Mouse (Mus musculus) spleen, adult 2 months (tissue): Measurements from ENCODE around the gene Cbx5.

Source experiments
- CTCF ChIP-seq: fragments of 200-500 bp; IDR thresholded peaks from 2 replicates; pipeline ENCODE4 v1.5.1; 2011; ENCODE audit warnings: mild to moderate bottlenecking, inconsistent platforms; ENCODE audit not compliant: insufficient read depth, insufficient read length, insufficient replicate concordance; ENCODE audit errors: extremely low read depth
- POLR2A ChIP-seq: fragments of 200-500 bp; IDR thresholded peaks from 2 replicates; pipeline ENCODE4 v1.6.1; 2011; ENCODE audit warnings: low read depth, low read length, inconsistent platforms

GRCm38 (mm10) chr15:103180406-103180805, 59.2 kb downstream of the Cbx5 start:
- TF ChIP-seq CTCF = no peak
- TF ChIP-seq POLR2A = no peak
